Mouse (Mus musculus) cerebellum, postnatal 4 days (tissue): ENCODE results near the gene Dok4.

Experiments used
- DNase-seq, 2 experiments: peaks; one replicate each; pipeline ENCODE4 v3.0.0; 2022; ENCODE audit warnings: low spot score in 2 of 2, mixed read lengths in 1 of 2

The Dok4 gene

DNA sequence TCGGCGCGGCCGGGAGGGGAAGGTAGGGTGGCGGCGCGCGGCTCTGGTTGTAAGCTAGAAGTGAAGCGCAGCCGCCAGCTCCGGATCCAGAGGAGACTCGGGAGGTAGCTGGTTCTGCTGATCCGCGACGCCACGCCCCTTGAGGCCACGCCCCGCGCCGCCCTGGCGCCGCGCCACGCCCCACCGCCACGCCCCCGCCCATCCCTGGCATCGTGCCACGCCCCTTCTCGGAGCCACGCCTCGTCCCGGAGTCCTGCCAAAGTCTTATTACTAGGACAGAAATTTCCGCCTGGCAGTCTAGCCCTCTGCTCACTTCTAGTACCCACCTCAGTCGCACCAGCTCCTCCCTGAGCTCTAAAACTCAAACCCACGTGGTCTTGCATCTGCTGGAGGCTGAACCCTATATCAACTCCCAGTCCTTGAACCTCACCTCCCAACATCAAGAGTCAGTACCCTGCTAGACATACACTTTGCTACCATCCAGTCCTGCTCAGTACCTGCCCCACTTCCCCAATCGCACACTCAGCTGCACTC lies at the start of gene Dok4:
Gene Dok4 (minus strand): TSS at position 134 of the 534 bp plus-strand sequence.
- peak; percentile 66 to 91 for DNase-seq

DNA sequence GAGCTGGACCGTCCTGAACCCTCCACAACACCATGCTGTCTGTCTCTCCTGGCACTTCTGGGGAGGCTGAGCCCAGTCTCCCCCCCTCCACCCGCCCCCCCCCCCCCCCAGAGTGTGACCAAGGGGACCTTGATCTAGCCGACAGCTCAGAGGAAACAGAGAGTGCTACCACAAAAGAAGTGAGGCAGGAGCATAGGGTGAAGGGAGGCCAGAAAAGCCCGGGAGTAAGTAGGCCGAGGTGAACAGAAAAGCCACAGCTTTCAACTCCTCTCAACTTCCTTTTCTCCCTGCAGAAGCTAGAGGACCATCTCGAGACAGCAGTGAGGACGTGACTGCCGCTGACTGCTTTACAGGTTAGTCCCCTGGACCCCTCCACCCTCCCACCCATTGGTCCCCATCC lies 47.3 kb upstream of the Dok4 start, which contains the start of gene Adgrg5:
Gene Adgrg5 (plus strand): TSS at position 290 of the 400 bp plus-strand sequence.
- DNase-seq = no peak

DNA sequence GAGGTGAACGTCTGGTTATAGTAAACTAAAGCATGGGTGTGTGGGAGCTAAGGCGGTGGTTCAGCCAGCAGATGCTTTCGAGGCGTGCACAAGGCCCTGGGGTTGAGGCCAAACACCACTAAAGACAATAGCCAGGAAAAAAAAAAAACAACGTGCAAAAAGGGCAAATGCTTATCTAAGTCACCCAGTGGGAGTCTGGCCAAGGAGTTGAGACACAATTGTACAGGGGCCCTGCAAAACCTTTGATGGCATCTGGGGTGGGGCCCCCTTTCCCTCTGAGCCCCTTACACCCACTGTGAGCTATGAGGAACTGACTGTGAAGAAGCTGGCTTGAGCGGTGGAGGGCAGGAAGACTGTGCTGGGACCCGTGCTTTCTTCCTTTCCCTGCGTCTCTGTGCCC lies 46.5 kb upstream of the Dok4 start:
- DNase-seq = no peak

DNA sequence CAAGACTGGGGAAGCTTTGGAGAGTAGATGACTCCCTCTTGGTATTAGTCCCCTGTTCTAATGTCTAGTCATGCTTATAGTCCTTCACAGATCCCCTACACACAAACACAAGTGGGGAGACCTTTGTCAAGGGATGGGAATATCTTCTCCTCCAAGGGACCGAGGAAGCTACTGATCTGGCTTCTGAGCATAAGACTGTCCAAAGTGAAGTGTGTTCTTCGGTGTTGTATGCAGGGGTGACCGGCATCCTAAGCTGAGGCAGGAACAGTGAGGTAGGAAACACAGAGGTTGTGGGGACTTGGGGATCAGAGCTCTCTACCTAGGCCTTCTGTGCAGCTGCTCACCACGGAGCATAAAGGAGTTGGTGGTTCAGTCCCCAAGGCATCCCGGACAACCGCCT lies 46.0 kb upstream of the Dok4 start:
- DNase-seq = no peak

- no peak for DNase-seq
Observed at GRCm38 (mm10) chr8:94919256-94919655, 43.1 kb upstream of the Dok4 start.

DNA sequence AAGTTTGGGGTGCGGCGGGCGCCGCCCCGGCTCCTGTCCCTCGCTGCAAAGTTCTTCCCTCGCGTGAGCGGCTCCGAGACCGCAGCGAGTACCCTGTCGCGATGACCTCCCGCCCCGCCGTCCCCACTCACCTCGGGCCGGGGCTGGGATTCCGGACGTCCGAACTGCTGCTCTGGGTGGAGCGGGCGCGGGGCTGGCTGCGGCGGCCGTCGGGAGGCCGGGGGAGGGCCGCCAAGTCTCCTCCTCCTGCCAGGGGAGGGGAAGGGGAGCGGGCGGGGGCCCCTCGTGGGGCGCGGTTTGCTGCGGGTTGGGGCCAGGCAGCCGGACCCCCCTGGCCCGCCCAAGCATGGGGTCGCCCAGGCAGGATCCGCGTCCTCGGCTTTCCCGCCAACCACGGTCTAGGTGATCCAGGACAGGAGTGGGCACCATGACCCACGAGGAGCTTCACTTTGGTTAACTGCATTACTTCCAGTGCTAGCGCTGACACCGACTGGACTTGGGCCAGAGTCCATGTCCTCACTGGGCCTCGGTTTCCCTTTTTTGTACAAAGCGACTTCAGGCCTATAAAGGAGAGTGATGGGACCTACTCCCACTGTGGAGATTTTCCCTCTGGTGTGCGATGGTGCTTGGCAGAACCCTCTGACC lies 41.8 kb upstream of the Dok4 start, which contains the start of gene Ccdc102a:
Gene Ccdc102a (minus strand): TSS at position 248 of the 645 bp plus-strand sequence.
- no peak for DNase-seq

DNA sequence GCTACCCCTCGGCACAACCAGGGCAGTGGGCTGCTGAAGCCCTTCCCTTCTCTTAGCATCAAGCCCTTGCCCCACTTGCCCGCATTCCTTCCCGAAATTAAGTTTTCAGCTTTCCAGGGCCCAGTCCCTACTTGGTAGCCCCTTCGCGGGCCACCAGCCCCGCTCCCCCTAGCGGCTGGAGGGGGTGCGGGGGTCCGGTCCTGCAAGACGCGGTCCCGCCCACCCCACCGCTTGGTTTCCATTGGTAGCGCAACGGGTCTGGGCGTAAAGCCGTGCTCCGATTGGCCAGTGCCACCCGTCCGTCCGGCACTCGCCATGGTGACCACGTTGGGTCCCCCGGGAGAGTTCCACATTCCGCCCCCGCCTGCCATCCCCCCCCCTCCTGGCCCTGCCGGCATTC lies 41.2 kb upstream of the Dok4 start:
- DNase-seq = peak; percentile 79 to 91

DNA sequence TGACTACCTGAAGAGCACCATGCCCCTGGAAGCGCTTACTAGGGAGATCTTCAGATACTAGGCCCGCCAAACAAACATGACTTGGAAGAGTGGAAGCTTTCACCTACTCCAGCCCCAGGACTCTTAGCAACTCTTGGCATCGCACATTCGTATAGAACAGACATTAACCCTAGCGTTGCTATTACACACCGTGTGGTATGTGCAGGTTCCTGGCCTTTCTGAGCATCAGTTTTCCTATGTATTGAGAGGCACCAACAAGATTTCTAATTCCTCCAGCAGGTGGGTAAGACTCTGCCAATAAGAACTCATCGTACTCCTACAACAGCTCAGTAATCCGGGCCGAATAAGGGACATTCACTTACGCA lies 40.8 kb upstream of the Dok4 start:
- DNase-seq = no peak

DNA sequence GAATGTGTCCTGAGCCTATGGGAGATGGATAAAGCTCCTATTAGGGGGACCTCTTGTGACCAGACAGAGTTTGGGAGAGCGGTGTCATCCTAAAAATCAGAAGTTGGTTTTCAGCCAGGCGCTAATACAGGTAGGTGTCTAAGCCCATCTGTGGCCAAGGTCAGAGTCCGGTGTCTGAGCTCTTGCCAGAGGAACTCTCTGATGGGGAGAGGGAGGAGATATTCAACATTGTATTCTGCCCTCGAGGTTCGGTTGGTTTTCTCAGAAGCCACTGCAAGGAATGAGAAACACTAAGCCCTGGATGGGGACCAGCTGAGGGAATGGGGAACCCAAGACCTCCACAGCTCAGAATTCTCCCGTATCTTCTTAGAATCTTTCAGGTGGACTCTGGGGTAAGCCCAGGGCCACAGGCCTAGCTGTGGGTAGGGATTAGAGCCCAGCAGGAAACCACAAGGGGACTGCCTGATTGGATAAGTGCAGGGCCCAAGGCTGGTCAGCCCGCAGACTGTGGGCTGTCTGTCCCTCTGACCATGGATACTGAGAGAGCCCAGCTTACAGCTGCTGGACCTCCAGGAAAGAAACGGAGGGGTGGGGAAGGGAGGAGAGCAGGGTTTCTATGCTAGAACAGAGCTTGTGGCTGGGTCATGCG lies 40.3 kb upstream of the Dok4 start:
- no peak for DNase-seq

GRCm38 (mm10) chr8:94914701-94915101 lies 38.6 kb upstream of the Dok4 start:
- peak in 1 of 2 experiments; percentile 59 for DNase-seq

DNA sequence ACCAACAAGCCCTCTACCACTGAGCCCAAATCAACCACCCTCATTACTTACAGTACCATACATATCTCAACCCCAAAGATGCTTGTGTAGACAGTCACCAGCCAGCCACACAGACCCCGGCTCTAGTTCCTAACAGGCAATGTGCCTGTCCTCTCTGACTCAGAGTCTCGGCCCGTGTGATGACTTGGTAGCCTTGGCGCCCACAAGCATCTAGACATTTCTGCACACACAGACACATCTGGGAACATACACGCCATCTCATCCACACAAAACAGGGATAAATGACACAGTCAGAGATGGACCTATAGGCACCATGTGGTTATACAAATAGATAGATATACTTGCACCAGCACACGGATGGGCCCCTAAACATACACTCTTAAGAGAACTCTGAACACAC lies 38.1 kb upstream of the Dok4 start:
- no peak for DNase-seq

GRCm38 (mm10) chr8:94913061-94913660 lies 37.0 kb upstream of the Dok4 start:
- peak in 1 of 2 experiments; percentile 69 for DNase-seq

DNA sequence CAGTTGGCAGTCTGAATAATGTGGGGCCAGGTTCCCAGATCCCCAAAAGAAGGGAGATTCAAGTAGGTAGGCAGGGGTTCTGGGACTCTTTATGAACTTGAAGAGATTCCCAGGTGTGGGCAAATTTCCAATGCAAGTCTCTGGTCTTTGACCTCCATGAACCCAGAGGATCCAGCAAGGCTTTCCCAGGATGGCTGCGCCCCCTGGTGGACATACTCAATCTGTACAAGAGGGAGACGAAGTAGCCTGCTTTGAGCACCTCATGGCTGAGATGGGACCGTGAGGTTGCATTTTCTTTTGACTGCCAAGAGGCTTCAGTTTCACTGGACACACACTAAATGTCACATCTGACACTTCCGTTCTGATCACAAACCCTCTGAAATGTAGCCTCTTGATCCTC lies 32.7 kb upstream of the Dok4 start:
- peak; percentile 77 to 79 for DNase-seq

DNA sequence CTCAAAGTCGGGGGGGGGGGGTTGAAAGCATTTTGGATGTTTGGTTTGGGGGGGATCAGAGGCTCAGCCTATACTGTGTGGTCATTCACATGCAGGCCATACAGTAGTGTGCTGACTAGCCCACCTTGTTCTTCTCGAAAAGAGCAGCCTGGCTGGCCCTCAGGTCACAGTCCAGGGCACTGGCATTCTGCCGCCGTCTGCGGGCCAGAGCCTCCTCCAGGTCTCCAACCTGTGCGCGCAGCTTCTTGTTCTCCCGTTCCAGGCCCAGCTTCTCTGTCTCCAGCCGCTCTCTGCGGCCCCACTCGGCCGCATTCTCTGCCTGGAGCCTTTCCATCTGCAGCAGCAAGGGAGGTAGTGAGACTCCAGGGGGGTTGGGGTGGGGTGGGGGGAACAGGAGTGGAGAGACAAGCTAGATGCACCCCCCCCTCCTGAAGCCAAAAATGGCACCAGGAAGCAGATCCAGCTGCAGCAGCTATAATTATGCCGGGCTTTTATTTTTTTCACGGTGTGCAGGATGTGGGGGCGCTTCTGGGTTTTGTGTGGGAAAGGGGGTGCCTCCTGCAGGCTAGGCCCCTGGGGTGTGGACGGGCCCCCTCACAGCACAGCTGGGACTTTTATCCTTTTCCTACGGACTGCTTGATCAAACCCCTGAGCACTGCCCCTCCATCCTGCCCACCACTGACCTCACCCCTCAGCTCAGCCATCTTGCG lies 31.6 kb upstream of the Dok4 start:
- no peak for DNase-seq

DNA sequence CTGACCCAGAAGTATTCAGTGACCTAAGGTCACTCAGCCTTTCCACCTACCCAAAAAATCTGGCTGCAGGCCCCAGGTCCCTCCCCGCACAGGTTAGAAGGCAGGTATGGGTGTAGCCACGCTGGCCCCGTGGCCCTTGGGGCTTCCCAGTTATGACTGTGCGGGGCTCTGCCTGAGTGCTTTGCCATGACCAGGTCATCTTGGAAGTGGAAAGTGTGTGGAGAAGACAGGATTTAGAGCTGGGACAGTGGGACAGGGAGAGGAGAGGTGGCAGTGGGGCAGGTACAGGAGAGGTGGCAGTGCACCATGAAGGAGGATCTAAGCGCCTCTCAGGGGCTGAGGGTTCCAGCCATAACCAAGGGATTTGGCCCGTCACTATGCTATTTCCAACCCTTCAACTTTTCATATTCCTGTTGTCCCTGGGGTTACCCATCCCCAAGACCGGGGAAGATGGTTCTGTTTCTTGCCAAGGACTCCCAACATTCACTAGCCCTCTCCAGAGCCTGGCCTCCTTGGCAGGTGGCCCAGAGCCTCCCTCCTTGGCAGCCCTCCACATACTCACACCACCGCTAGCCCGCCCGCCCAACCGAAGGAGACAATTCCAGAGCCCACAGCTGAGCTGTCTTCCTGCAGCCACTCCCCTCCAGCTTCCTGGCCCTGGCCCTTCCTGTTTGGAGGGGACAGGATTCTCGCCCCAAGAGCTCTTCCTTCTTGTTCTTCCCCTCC lies 28.5 kb upstream of the Dok4 start:
- DNase-seq = peak; percentile 79 to 93

- no peak for DNase-seq
Observed at GRCm38 (mm10) chr8:94903709-94904108, 27.6 kb upstream of the Dok4 start.

GRCm38 (mm10) chr8:94901031-94901430 lies 24.9 kb upstream of the Dok4 start:
- DNase-seq = no peak

DNA sequence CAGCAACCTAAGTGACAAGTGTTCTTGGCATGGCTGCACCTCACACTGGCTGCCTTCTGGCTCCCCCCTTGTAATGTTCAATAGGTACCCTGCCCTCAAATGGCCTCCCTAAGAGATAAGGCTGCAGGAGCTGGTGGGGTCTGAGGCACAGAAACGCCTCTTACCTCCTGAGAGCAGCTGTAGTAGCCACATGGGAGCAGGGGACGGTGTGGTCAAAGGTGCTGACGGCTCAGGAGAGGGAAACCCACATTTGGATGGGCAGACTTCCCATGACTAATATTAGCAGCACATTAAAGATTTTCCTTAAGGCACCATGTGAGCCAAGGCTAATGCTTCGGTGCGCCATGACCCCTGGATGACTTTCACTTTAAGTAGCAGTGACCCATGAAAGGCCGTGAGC lies 24.5 kb upstream of the Dok4 start:
- DNase-seq = no peak

- no peak for DNase-seq
Observed at GRCm38 (mm10) chr8:94899262-94899661, 23.1 kb upstream of the Dok4 start.

GRCm38 (mm10) chr8:94892917-94893316 lies 16.8 kb upstream of the Dok4 start:
- DNase-seq = no peak

DNA sequence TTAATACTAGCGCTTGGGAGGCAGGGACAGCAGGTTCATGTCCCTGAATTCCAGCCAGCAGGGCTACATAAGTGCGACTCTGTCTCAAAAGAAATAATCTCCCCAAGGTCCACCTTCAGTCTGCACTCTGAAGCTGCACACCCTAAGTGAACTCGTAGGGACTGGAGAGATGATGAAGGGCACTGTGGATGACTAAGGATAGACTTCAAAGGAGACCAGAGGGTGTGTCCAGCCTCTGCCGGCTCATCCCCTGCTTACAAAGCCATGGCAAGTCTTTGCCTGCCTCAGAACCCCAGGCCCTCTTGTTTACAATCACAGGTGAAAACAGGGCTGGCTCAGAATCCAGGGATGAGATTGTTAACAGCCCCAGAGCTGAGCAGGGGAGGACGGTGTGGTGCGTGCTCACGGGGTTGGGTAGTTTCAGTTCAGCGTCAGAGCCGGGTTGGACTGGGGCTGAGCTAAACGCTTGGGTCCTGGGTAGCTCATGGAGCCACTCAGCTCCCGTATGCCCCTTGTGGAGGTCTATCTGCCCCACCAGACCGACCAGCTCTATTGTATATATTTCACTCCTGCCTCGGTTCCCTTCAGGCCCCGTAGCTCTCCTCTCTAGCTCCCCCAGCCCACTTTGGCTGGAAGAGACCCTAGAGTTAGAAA lies 12.4 kb upstream of the Dok4 start:
- no peak for DNase-seq
